28 mouse cellular contexts compared by ENCODE assay signal in the genomic region with DNA sequence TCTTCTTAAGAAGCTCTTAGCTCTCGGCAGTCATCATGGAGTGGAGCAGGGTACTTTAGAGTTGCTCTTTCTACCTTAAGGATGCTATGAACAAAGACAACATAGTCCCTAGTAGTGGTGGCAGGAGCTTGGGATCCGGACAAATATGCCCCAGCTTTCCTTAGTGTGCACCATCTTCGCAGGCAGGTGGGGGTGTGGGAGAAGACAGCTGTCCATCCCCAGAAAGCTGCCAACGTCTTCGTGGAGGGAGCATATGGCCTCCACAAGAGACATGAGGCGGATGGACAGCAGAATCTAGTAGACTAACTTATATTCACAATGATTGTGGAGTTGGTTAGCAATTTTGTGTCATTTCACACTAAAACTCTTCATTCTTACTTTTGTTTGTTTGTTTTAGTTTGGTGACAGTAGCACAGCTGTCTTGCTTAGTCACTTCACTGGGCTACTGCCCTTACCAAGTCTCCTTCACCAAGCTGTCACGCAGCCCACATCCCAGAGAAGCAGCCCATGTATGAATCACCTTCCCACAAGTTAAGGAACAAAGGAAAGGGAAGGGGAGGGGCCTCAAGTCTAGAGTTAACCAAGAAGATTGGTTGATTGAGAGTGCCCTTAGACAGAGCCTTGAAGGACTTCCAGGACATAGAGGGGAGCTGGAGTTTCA.
DNase-seq lines count a peak whose midpoint lies in the region; ATAC-seq and TF ChIP-seq lines count a peak whose summit lies in the region.
"Had no signal": no experiment of that assay in that cellular context is flagged by ENCODE, and none has a peak within 500 bp of the region (broad histone marks: within the 10 kb centered on the region; RNA-seq: fewer than 3 reads in every experiment).

No protein-coding gene starts in this region.

- no peak for DNase-seq in frontal cortex, postnatal 14 days (ENCODE audit: low spot score in 2 of 2)
- peak; percentile 11 for DNase-seq in layer of hippocampus, postnatal 36 days
- no peak for DNase-seq in layer of hippocampus, adult 9-10 months (ENCODE audit: low spot score)
- peak; percentile 33 for DNase-seq in Muller cell, postnatal 12 days (ENCODE audit: inconsistent ontology term)
- DNase-seq in adrenal gland, postnatal 4 days (ENCODE audit: low spot score in 2 of 2): no peak
- DNase-seq: adrenal gland, adult 8-10 months; adrenal gland, postnatal 25 days; cerebellum, adult 11-12 months; cerebellum, adult 8-10 months; cerebellum, postnatal 25 days; embryo, embryonic 11 days; gastrocnemius, adult 2 months; gastrocnemius, postnatal 14 days; heart, adult 11 months had no signal

- no peaks in the 10 kb centered on the region for H3K79me3 ChIP-seq in C2C12 (ENCODE audit: low read depth)

- no peak overlapping the region for H3ac ChIP-seq in C2C12 (ENCODE audit: control insufficient read depth, insufficient read length, low read depth)

- no peak for TF ChIP-seq CTCF in C2C12 (IDR thresholded peaks at IDR 0.05; ENCODE audit: control insufficient read depth, insufficient read depth, insufficient read length)

- no peak overlapping the region for H3K4me3 ChIP-seq in C2C12 (ENCODE audit: insufficient read depth, poor library complexity, severe bottlenecking)
- H3K4me3 ChIP-seq: embryonic facial prominence, embryonic 10.5 days; embryonic facial prominence, embryonic 13.5 days; erythroblast, embryonic 14.5 days; forebrain, embryonic 12.5 days; forebrain, embryonic 15.5 days; gastrocnemius, adult 2 months; hindbrain, embryonic 12.5 days; hindbrain, embryonic 15.5 days; intestine, embryonic 15.5 days had no signal

- peak; percentile 16; the same call in 1 of the 2 replicates for ATAC-seq in frontal cortex, adult (ENCODE audit: low TSS enrichment)
- no peak for ATAC-seq in inflammation-experienced regulatory T-cells, adult 6 months
- ATAC-seq: activated CD4-positive, CD25-positive, alpha-beta regulatory T cell, adult 4 months; forebrain, embryonic 15.5 days; intestine, embryonic 15.5 days had no signal

- no peaks in the 10 kb centered on the region for H3K27me3 ChIP-seq in C2C12 (ENCODE audit: control insufficient read depth, insufficient read depth, insufficient read length)
- H3K27me3 ChIP-seq: CH12.LX; embryonic facial prominence, embryonic 13.5 days; forebrain, embryonic 15.5 days; hindbrain, embryonic 12.5 days; hindbrain, embryonic 15.5 days; intestine, embryonic 15.5 days had no signal

- H3K79me2 ChIP-seq in C2C12 (ENCODE audit: control insufficient read depth, insufficient read depth): no peaks in the 10 kb centered on the region

- H3K36me3 ChIP-seq in C2C12 (ENCODE audit: control insufficient read depth, insufficient read depth): no peaks in the 10 kb centered on the region
- H3K36me3 ChIP-seq: embryonic facial prominence, embryonic 10.5 days; embryonic facial prominence, embryonic 13.5 days; forebrain, embryonic 12.5 days; forebrain, embryonic 15.5 days; G1E; hindbrain, embryonic 12.5 days; hindbrain, embryonic 15.5 days; intestine, embryonic 15.5 days had no signal

TF ChIP-seq in C2C12, 6 proteins besides CTCF, POLR2A, EP300 and RAD21:
- TF ChIP-seq MYOD1 (IDR thresholded peaks at IDR 0.05; ENCODE audit: control insufficient read depth, insufficient read length, low read depth): peak; percentile 81
- no peak for TF ChIP-seq MAX (IDR thresholded peaks at IDR 0.05)

Comparison
In these comparisons a context has a peak if more than half of its experiments do, and no peak if none do; other contexts are left out.
1. DNase-seq: peak in layer of hippocampus, postnatal 36 days (2 of 2) and Muller cell, postnatal 12 days (single experiment); none in frontal cortex, postnatal 14 days (0 of 2), layer of hippocampus, adult 9-10 months (single experiment) and adrenal gland, postnatal 4 days (0 of 2).